Comparison of ENCODE assay signal across 23 mouse cellular contexts in genomic region chr5:53306864-53307263, GRCm38 (mm10). TPM values are rescaled to one million over a fixed set of nuclear protein-coding genes. Genes with fewer than 3 reads are reported as not detected.
DNase-seq lines count a peak whose midpoint lies in the region; ATAC-seq and TF ChIP-seq lines count a peak whose summit lies in the region.
"Had no signal": no experiment of that assay in that cellular context is flagged by ENCODE, and none has a peak within 500 bp of the region (broad histone marks: within the 10 kb centered on the region; RNA-seq: fewer than 3 reads in every experiment).

No protein-coding gene starts in this region.

- no peak for DNase-seq in frontal cortex, postnatal 36 days (ENCODE audit: low spot score in 2 of 2)
- peak; percentile 0 for DNase-seq in gastrocnemius, adult 2 months
- no peak for DNase-seq in gastrocnemius, postnatal 14 days
- peak; percentile 56 for DNase-seq in midbrain, embryonic 11.5 days (ENCODE audit: low spot score, missing footprints)
- no peak for DNase-seq in midbrain, embryonic 14.5 days
- DNase-seq in brain, adult 2 months (ENCODE audit: low read depth, low spot score): peak; percentile 31
- DNase-seq in cerebellum, adult 9-10 months: no peak
- DNase-seq: adrenal gland, adult 2 months; adrenal gland, adult 8-10 months; adrenal gland, postnatal 10 days; adrenal gland, postnatal 14 days; adrenal gland, postnatal 25 days; adrenal gland, postnatal 36 days; B cell, adult 2 months; cerebellum, adult 11 months; cerebellum, adult 11-12 months; cerebellum, adult 18-20 months had no signal

- intact Hi-C loops in gastrocnemius, adult 2 months (cut with DNase I): loop anchor here (2.0 kb wide), 1 partner anchor 32 kb away; no protein-coding TSS in a partner anchor
- intact Hi-C loops in gastrocnemius, postnatal 14 days (cut with DNase I; ENCODE audit: low total_unique reads): no loop called here

- no peak overlapping the region for H3K4me3 ChIP-seq in gastrocnemius, adult 2 months
- no peak overlapping the region for H3K4me3 ChIP-seq in midbrain, embryonic 11.5 days (ENCODE audit: low read depth, low read length)
- H3K4me3 ChIP-seq in midbrain, embryonic 14.5 days (replicated peaks; ENCODE audit: low read depth, low read length): no peak overlapping the region

- no peak overlapping the region for H3K9ac ChIP-seq in midbrain, embryonic 11.5 days (ENCODE audit: low read length)
- no peak overlapping the region for H3K9ac ChIP-seq in midbrain, embryonic 14.5 days (replicated peaks; ENCODE audit: low read length)

- no peaks in the 10 kb centered on the region for H3K9me3 ChIP-seq in midbrain, embryonic 11.5 days (ENCODE audit: control insufficient read depth, low read length)
- H3K9me3 ChIP-seq in midbrain, embryonic 14.5 days (ENCODE audit: control insufficient read depth, low read length): no peaks in the 10 kb centered on the region
- H3K9me3 ChIP-seq: G1E had no signal

- ATAC-seq in frontal cortex, adult (ENCODE audit: low TSS enrichment): peak; percentile 76
- no peak for ATAC-seq in midbrain, embryonic 11.5 days (ENCODE audit: low FRiP score)
- no peak for ATAC-seq in midbrain, embryonic 14.5 days (ENCODE audit: low FRiP score, low TSS enrichment)
- ATAC-seq: activated CD4-positive, CD25-positive, alpha-beta regulatory T cell, adult 4 months; CD4-positive, CD25-positive, alpha-beta regulatory T cell, adult 4 months; Patski had no signal

- WGBS in midbrain, embryonic 11.5 days: 97% methylated on average over 3 of the region's 3 CpGs
- 88% methylated on average over 3 of the region's 3 CpGs for WGBS in midbrain, embryonic 14.5 days

- no peaks in the 10 kb centered on the region for H3K4me1 ChIP-seq in midbrain, embryonic 11.5 days (ENCODE audit: control insufficient read depth, insufficient read depth, low read length)
- no peaks in the 10 kb centered on the region for H3K4me1 ChIP-seq in midbrain, embryonic 14.5 days (ENCODE audit: control insufficient read depth, insufficient read depth, low read length)

- no peak overlapping the region for H3K4me2 ChIP-seq in midbrain, embryonic 11.5 days
- no peak overlapping the region for H3K4me2 ChIP-seq in midbrain, embryonic 14.5 days (ENCODE audit: low read length)

- no peaks in the 10 kb centered on the region for H3K27me3 ChIP-seq in midbrain, embryonic 11.5 days (ENCODE audit: control insufficient read depth, insufficient read depth, low read length)
- no peaks in the 10 kb centered on the region for H3K27me3 ChIP-seq in midbrain, embryonic 14.5 days (ENCODE audit: control insufficient read depth, insufficient read depth, low read length)
- H3K27me3 ChIP-seq: CH12.LX, Patski had no signal

- peak overlapping the region; percentile 87 for H3K27ac ChIP-seq in gastrocnemius, adult 2 months
- no peak overlapping the region for H3K27ac ChIP-seq in midbrain, embryonic 11.5 days (ENCODE audit: low read depth, low read length)
- H3K27ac ChIP-seq in midbrain, embryonic 14.5 days (replicated peaks; ENCODE audit: low read depth, low read length): no peak overlapping the region

- no peak for TF ChIP-seq CTCF in gastrocnemius, adult 2 months (IDR thresholded peaks at IDR 0.05)

- no peaks in the 10 kb centered on the region for H3K36me3 ChIP-seq in midbrain, embryonic 11.5 days (ENCODE audit: control insufficient read depth, insufficient read depth, low read length)
- H3K36me3 ChIP-seq in midbrain, embryonic 14.5 days (ENCODE audit: control insufficient read depth, insufficient read depth, low read length): no peaks in the 10 kb centered on the region
- H3K36me3 ChIP-seq: G1E had no signal

RNA-seq across cellular contexts. Expression of gene Smim20, which starts 40.0 kb away (rescaled TPM):
- 10 to 100 TPM; 55.5 to 67.5 TPM for total RNA-seq in gastrocnemius, adult 2 months (2021)
- total RNA-seq in gastrocnemius, postnatal 14 days (2021): 10 to 100 TPM; 75.4 to 80.1 TPM
- polyA plus RNA-seq in midbrain, embryonic 11.5 days (2014; fragmentation: Nextera tagmentation; extraction: Ambion mirVana): 69.1 and 71.0 TPM in 2 replicates
- polyA plus RNA-seq in midbrain, embryonic 14.5 days (2014; fragmentation: Nextera tagmentation; extraction: Ambion mirVana): 91.5 and 93.7 TPM in 2 replicates

Comparison
In these comparisons a context has a peak if more than half of its experiments do, and no peak if none do; other contexts are left out.
1. DNase-seq: peak in gastrocnemius, adult 2 months (single experiment), midbrain, embryonic 11.5 days (single experiment) and brain, adult 2 months (single experiment); none in frontal cortex, postnatal 36 days (0 of 2), gastrocnemius, postnatal 14 days (single experiment), midbrain, embryonic 14.5 days (single experiment) and cerebellum, adult 9-10 months (single experiment).